Mouse (Mus musculus): ENCODE measurements around the gene Grb10. TPM values are rescaled to one million over a fixed set of nuclear protein-coding genes. Genes with fewer than 3 reads are reported as not detected.

Grb10 gene
- polyA plus RNA-seq, 1 experiment: 0.31 TPM

DNA sequence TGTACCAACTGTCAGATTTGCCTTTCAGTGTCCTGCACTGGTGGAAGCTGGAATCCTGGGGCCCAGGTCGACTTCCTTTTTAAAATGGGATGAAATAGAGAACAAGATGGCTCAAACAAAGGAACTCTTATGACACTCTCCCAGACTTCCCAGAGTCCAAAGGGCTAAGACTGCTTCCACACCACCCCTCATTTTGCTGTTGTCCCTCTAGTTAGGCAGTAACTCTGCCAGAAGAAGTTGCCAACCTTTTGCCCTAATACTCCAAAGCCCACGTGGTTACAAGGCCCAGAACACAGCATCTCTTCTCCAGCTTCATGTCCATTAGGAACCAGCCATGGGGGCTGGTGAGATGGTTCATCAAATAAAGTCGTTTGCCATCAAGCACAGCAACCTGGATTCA is 15.4 kb downstream of the Grb10 start:
- H3K4me3 ChIP-seq (replicated peaks): no peak overlapping the region
- H3K9me3 ChIP-seq (ENCODE audit: control insufficient read depth, low read length): peaks cover 17% of the 10 kb centered on the region
- peaks cover 41% of the 10 kb centered on the region for H3K27me3 ChIP-seq (ENCODE audit: control insufficient read depth)
- no peak for TF ChIP-seq GATA1 (IDR thresholded peaks at IDR 0.05; ENCODE audit: low read length)
- TF ChIP-seq TAL1 (IDR thresholded peaks at IDR 0.05; ENCODE audit: low read length): no peak
- H3K4me1 ChIP-seq (ENCODE audit: control insufficient read depth): peaks cover 5% of the 10 kb centered on the region; the same call in 1 of the 2 replicates
- H3K36me3 ChIP-seq (ENCODE audit: control insufficient read depth): peaks cover 18% of the 10 kb centered on the region

DNA sequence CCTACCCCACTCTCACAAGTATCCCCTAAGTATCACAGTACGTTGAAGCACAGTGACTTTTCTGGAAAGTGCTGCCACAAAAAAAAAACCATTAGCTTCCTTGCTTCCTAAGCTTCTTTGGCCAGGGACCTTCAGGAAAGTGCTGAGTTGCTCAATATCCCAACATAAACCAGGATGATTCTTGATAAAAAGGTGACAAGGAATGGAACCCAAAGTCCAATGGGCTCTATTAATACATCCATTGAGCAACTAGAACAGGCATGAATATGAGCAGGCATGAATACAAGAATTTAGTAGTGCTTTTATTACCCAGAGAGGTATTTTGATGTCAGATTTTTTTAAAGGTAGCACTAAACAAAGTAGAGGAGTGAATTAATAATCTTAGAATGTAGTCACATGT is 18.8 kb downstream of the Grb10 start:
- no peaks in the 10 kb centered on the region for H3K9me3 ChIP-seq (ENCODE audit: control insufficient read depth, low read length)
- peaks cover 11% of the 10 kb centered on the region for H3K27me3 ChIP-seq (ENCODE audit: control insufficient read depth)
- H3K4me1 ChIP-seq (ENCODE audit: control insufficient read depth): no peaks in the 10 kb centered on the region
- H3K4me3 ChIP-seq (replicated peaks): no peak overlapping the region
- TF ChIP-seq GATA1 (IDR thresholded peaks at IDR 0.05; ENCODE audit: low read length): no peak
- TF ChIP-seq TAL1 (IDR thresholded peaks at IDR 0.05; ENCODE audit: low read length): no peak
- peaks cover 5% of the 10 kb centered on the region for H3K36me3 ChIP-seq (ENCODE audit: control insufficient read depth)

DNA sequence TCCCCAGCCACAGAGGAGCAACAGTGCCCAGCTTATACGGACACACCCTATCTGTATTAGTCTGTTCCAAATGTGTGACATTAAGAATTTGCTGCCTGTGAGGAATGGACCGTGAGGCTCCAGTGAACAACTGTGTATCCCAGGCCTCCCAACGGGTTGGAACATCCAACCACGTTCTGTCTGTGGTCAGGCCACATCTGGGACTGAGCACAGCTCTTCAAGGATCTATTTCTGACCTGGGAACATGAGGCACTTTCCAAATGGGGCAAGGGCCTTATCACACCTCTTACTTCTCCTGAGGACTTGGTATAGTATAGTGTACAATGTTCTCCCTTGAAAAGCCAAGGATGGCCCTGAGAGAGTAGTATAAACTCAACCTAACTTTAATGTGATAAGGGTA is 19.9 kb downstream of the Grb10 start:
- Histone ChIP-seq H3K36me3 (ENCODE audit: control insufficient read depth) (peaks cover 5% of the 10 kb centered on the region), H3K9me3 (ENCODE audit: control insufficient read depth, low read length) (no peaks in the 10 kb centered on the region), H3K27me3 (ENCODE audit: control insufficient read depth) (peaks cover 10% of the 10 kb centered on the region), H3K4me1 (ENCODE audit: control insufficient read depth) (no peaks in the 10 kb centered on the region), H3K4me3 (replicated peaks) (no peak overlapping the region)
- TF ChIP-seq GATA1 (IDR thresholded peaks at IDR 0.05; ENCODE audit: low read length): no peak
- no peak for TF ChIP-seq TAL1 (IDR thresholded peaks at IDR 0.05; ENCODE audit: low read length)

DNA sequence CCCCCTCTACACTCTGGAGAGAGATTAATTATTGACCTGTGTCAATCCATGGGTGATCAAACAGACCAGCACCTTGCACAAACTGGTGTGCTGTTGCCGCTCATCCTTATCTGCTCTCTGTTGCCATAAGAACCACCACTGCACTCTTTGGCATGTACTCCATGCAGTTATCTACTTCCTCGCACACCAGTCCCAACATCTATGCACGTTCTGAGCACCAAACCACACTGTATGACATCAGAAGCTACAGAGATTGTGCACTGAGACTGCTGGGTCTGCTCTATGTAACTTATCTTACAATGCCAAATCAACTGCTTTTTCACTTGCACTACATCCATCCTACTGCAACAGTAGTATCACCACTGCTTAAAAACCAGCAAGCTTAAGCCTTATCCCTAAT is 28.4 kb downstream of the Grb10 start:
- Histone ChIP-seq H3K4me1 (ENCODE audit: control insufficient read depth) (peaks cover 8% of the 10 kb centered on the region), H3K9me3 (ENCODE audit: control insufficient read depth, low read length) (peaks cover 4% of the 10 kb centered on the region), H3K36me3 (ENCODE audit: control insufficient read depth) (no peaks in the 10 kb centered on the region; the same call in 1 of the 2 replicates), H3K4me3 (replicated peaks) (no peak overlapping the region), H3K27me3 (ENCODE audit: control insufficient read depth) (no peaks in the 10 kb centered on the region)
- TF ChIP-seq GATA1 (IDR thresholded peaks at IDR 0.05; ENCODE audit: low read length): no peak
- no peak for TF ChIP-seq TAL1 (IDR thresholded peaks at IDR 0.05; ENCODE audit: low read length)

DNA sequence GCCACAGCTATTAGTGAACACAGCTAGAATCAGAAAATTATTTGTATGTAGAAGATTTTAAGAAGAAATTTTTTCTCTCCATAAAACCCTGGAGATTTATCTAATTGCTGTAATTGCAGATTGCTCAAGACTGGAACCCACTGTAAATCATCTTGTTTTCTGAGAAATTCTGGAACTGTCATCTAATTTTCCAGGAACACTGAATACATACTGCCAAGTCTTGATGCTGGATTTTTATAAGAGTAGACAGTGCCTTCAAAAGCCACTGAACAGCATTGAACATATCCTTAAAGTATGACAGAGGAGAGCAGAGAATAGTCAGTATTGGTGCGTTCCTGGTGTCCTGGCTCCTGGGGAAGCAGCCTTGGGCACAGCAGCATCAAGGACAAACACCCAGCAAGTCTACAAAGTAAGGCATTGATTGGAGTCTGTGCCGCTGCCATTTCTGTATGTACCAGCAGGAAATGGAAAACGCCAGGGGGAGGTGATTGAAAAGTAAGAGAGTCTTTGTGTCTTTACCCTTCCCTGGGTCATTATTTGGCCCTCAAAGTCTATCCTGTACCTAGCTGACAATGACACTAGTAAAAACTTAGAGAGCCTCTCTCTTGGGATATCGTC is 38.1 kb downstream of the Grb10 start:
- Histone ChIP-seq H3K4me1 (ENCODE audit: control insufficient read depth) (no peaks in the 10 kb centered on the region), H3K4me3 (replicated peaks) (no peak overlapping the region)

DNA sequence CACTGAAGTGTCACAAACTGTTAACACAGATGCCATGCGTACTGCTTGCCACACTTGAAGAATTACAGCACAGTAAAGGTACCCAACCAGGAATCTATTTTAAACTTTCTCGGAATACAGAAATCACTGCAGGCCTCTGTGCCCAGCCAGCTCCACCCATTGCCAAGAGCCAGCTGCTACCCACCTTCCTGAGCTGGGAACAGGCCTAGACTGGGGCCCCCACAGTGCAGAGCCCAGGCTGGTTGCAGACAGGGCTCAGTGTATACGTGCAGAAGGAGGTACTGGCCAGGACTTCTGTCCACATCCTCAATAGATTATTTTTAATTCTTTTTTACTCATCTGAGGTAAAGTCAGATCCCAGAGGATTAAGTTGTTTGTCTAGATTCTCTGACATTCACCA is 39.6 kb downstream of the Grb10 start:
- TF ChIP-seq GATA1 (IDR thresholded peaks at IDR 0.05; ENCODE audit: low read length) (no peak), TAL1 (IDR thresholded peaks at IDR 0.05; ENCODE audit: low read length) (no peak)
- no peaks in the 10 kb centered on the region for H3K36me3 ChIP-seq (ENCODE audit: control insufficient read depth)
- H3K4me1 ChIP-seq (ENCODE audit: control insufficient read depth): no peaks in the 10 kb centered on the region
- H3K9me3 ChIP-seq (ENCODE audit: control insufficient read depth, low read length): no peaks in the 10 kb centered on the region
- no peak overlapping the region for H3K4me3 ChIP-seq (replicated peaks)
- H3K27me3 ChIP-seq (ENCODE audit: control insufficient read depth): no peaks in the 10 kb centered on the region

More for the DNA sequence above, 38.1 kb downstream of the Grb10 start:
- Histone ChIP-seq H3K27me3 (ENCODE audit: control insufficient read depth) (no peaks in the 10 kb centered on the region), H3K36me3 (ENCODE audit: control insufficient read depth) (no peaks in the 10 kb centered on the region), H3K9me3 (ENCODE audit: control insufficient read depth, low read length) (no peaks in the 10 kb centered on the region)
- no peak for TF ChIP-seq GATA1 (IDR thresholded peaks at IDR 0.05; ENCODE audit: low read length)
- TF ChIP-seq TAL1 (IDR thresholded peaks at IDR 0.05; ENCODE audit: low read length): no peak

DNA sequence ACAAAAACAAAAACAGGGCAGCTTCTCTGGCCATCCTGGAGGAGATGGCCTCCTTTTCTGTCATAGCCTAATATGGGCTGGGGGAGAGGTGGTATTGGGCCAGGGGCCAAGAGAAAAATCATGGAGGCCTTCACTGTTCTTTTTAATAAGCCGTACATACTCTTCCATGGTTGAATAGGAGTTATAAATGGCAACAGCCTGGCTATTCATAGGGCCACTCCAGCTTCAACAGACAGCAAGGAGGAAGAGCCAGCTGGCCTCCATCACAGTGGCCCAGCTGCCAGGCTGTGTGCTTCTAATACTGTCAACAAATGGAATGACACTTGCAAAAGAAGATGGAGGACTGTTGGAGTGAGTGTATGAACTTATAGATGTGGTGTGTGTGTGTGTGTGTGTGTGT is 41.4 kb downstream of the Grb10 start:
- no peaks in the 10 kb centered on the region for H3K27me3 ChIP-seq (ENCODE audit: control insufficient read depth)
- no peak overlapping the region for H3K4me3 ChIP-seq (replicated peaks)
- H3K9me3 ChIP-seq (ENCODE audit: control insufficient read depth, low read length): no peaks in the 10 kb centered on the region
- H3K36me3 ChIP-seq (ENCODE audit: control insufficient read depth): no peaks in the 10 kb centered on the region
- no peaks in the 10 kb centered on the region for H3K4me1 ChIP-seq (ENCODE audit: control insufficient read depth)
- TF ChIP-seq GATA1 (IDR thresholded peaks at IDR 0.05; ENCODE audit: low read length) (no peak), TAL1 (IDR thresholded peaks at IDR 0.05; ENCODE audit: low read length) (no peak)

DNA sequence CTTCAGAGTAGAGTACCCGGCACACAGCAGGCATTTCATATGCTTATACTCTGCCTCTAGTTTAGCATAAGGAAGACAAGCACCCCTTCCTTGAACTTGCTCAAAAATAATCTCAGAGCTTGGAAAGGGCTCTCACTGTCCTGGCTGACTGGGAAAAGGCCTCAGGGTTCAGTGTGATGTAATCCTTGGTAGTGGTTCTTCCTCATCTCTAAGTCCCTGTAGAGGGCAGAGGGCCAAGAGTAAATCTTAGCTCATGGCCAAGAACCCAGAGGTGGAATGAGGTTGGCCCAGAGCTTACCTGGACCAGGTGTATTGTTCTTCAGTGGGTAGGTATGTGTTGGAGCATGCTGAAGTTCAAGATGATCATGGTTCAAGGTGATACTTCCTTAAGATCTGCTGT is 43.1 kb downstream of the Grb10 start:
- TF ChIP-seq TAL1 (IDR thresholded peaks at IDR 0.05; ENCODE audit: low read length) (no peak), GATA1 (IDR thresholded peaks at IDR 0.05; ENCODE audit: low read length) (no peak)

DNA sequence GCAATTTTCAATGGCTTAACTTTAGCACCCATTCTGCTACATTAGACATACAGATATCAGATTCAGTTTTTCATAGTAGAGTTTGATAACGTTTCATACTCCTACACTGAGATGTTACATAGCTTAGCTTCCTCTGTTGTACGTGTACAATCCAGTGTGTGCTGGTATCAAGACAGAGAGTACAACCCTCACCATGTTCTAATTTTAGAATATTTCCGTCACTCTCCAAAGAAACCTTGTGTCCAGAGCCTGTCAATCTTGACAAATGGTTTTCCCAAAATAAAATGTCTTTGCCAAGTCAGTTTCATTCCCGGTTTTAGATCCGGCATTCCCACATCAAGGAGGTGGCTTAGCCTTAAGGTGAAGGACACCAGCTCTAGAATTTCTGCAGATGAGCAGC is 44.7 kb downstream of the Grb10 start:
- Histone ChIP-seq H3K27me3 (ENCODE audit: control insufficient read depth) (no peaks in the 10 kb centered on the region), H3K36me3 (ENCODE audit: control insufficient read depth) (no peaks in the 10 kb centered on the region), H3K4me1 (ENCODE audit: control insufficient read depth) (no peaks in the 10 kb centered on the region), H3K4me3 (replicated peaks) (no peak overlapping the region), H3K9me3 (ENCODE audit: control insufficient read depth, low read length) (no peaks in the 10 kb centered on the region)
- TF ChIP-seq TAL1 (IDR thresholded peaks at IDR 0.05; ENCODE audit: low read length): no peak

More for the DNA sequence above, 43.1 kb downstream of the Grb10 start:
- no peaks in the 10 kb centered on the region for H3K9me3 ChIP-seq (ENCODE audit: control insufficient read depth, low read length)
- H3K4me3 ChIP-seq (replicated peaks): no peak overlapping the region
- no peaks in the 10 kb centered on the region for H3K36me3 ChIP-seq (ENCODE audit: control insufficient read depth)
- no peaks in the 10 kb centered on the region for H3K27me3 ChIP-seq (ENCODE audit: control insufficient read depth)
- no peaks in the 10 kb centered on the region for H3K4me1 ChIP-seq (ENCODE audit: control insufficient read depth)

DNA sequence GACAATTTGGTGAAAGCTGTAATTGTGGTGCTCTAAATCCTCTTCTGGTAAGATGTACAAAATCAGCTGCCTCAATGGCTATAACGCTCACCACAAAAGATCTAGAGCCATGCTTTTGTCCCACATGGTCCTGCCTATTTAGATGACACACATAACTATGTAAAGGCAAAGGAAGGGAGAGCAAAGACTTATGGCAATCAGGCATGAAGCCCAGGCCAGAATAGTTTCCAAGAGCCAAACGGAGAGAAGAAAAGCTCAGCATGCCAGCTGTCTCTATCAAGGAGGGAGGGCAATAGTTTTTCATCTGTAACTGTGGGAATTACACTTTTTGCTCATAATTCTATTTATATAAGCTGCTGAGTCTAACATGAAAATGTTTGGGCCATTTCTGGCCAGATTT is 45.3 kb downstream of the Grb10 start:
- TF ChIP-seq TAL1 (IDR thresholded peaks at IDR 0.05; ENCODE audit: low read length): no peak
- TF ChIP-seq GATA1 (IDR thresholded peaks at IDR 0.05; ENCODE audit: low read length): no peak
- no peaks in the 10 kb centered on the region for H3K36me3 ChIP-seq (ENCODE audit: control insufficient read depth)
- H3K9me3 ChIP-seq (ENCODE audit: control insufficient read depth, low read length): no peaks in the 10 kb centered on the region
- H3K4me1 ChIP-seq (ENCODE audit: control insufficient read depth): no peaks in the 10 kb centered on the region
- no peak overlapping the region for H3K4me3 ChIP-seq (replicated peaks)
- H3K27me3 ChIP-seq (ENCODE audit: control insufficient read depth): no peaks in the 10 kb centered on the region
